Mouse (Mus musculus) cerebellum, adult 2 months (tissue): ENCODE results near the gene Hnrnpa1.

Source experiments
- CTCF ChIP-seq: fragments of 200-500 bp; IDR thresholded peaks from 2 replicates; pipeline ENCODE4 v1.5.1; 2011; ENCODE audit warnings: low read depth, mild to moderate bottlenecking, control low read depth, low read length, moderate library complexity, borderline replicate concordance; ENCODE audit not compliant: insufficient read depth
- POLR2A ChIP-seq: fragments of 200-500 bp; IDR thresholded peaks from 2 replicates; pipeline ENCODE4 v1.6.1; 2011; ENCODE audit warnings: low read length, control low read depth, borderline replicate concordance; ENCODE audit not compliant: insufficient read depth

DNA sequence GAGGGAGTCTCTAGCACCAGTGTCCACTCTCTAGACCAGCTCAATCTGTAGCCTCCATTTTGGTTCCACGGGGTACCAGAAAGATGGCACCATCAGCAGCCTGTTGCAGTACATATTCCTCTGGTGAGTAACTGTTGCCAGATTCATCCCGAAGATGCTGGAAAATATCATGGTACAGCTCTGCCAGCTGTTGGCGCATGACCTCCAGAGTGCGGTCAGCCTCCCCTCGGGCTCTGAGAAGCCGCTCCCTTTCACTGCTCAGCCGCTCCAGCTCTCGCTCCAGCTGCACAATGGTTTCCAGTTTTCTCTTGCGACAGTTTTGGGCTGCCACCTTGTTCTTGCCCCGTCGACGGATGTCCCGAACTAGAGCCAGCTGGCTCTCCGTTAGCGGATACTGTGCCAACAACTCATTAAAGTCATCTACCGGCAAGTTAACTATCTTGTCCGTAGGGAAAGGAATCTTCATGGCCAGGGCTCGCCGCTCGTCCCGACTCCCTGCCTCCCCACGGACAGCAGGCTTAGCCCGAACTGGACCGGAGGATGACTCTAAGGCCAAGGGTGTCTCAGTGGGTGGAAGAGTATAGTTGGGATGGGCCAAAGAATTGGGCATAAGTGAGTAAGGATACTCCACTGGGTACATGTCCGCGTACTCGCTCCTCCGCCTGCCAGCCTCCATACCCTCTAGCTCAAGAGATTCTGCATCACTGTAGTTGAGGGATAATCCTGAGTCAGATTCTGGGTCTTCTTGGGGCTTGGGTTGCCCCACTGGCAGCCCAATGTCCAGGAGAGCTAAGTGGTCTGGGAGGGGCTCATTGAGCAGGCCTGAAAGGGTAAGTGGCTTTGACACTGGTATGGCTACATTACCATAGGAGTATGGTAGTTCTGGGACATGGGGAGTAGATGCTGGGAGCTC, 8.4 kb downstream of the Hnrnpa1 start:
- TF ChIP-seq POLR2A (no peak), CTCF (no peak)
